Mouse (Mus musculus) c-Kit-positive CD71-negative TER-119-negative erythroid progenitor cells, embryonic 14.5 days (primary cell): ENCODE measurements around the gene Usp39.

Experiments used
- DNase-seq: peaks from one replicate; pipeline ENCODE4 v3.0.0-alpha.2; 2013; ENCODE audit warnings: low read depth

Usp39 gene

GRCm38 (mm10) chr6:72352636-72353405, 7.8 kb upstream of the Usp39 start:
- DNase-seq = no peak

- DNase-seq = no peak
Measured at GRCm38 (mm10) chr6:72350214-72350613, 5.2 kb upstream of the Usp39 start.

- no peak for DNase-seq
Measured at GRCm38 (mm10) chr6:72348411-72348810, 3.4 kb upstream of the Usp39 start.

GRCm38 (mm10) chr6:72347166-72347941, 2.4 kb upstream of the Usp39 start, which contains the start of gene 0610030E20Rik:
Gene 0610030E20Rik, plus strand, starts transcription at chr6:72347317.
- no peak for DNase-seq

- no peak for DNase-seq
Measured at GRCm38 (mm10) chr6:72346261-72346660, 1.3 kb upstream of the Usp39 start.

GRCm38 (mm10) chr6:72345633-72346032, 649 bp upstream of the Usp39 start:
- DNase-seq = no peak

GRCm38 (mm10) chr6:72344396-72345073, 449 bp downstream of the Usp39 start:
- DNase-seq = no peak

- DNase-seq = no peak
Measured at GRCm38 (mm10) chr6:72340481-72340880, 4.5 kb downstream of the Usp39 start.

- DNase-seq = no peak
Measured at GRCm38 (mm10) chr6:72333111-72333510, 11.9 kb downstream of the Usp39 start.

- no peak for DNase-seq
Measured at GRCm38 (mm10) chr6:72330133-72330532, 14.9 kb downstream of the Usp39 start.

GRCm38 (mm10) chr6:72329019-72329418, 16.0 kb downstream of the Usp39 start:
- DNase-seq = no peak

GRCm38 (mm10) chr6:72326274-72326673, 18.7 kb downstream of the Usp39 start:
- no peak for DNase-seq

- DNase-seq = no peak
Measured at GRCm38 (mm10) chr6:72323786-72324508, 21.0 kb downstream of the Usp39 start.

- no peak for DNase-seq
Measured at GRCm38 (mm10) chr6:72322936-72323335, 22.0 kb downstream of the Usp39 start.

GRCm38 (mm10) chr6:72319019-72319418, 26.0 kb downstream of the Usp39 start:
- DNase-seq = no peak

GRCm38 (mm10) chr6:72318440-72318839, 26.5 kb downstream of the Usp39 start:
- DNase-seq = no peak

- DNase-seq = no peak
Measured at GRCm38 (mm10) chr6:72316044-72316443, 28.9 kb downstream of the Usp39 start.

GRCm38 (mm10) chr6:72315384-72315783, 29.6 kb downstream of the Usp39 start:
- no peak for DNase-seq

- no peak for DNase-seq
Measured at GRCm38 (mm10) chr6:72313124-72313867, 31.7 kb downstream of the Usp39 start.

- no peak for DNase-seq
Measured at GRCm38 (mm10) chr6:72312198-72312597, 32.8 kb downstream of the Usp39 start.

- DNase-seq = no peak
Measured at GRCm38 (mm10) chr6:72303510-72303909, 41.5 kb downstream of the Usp39 start.
